ENCODE assay signal across 9 mouse cellular contexts in the genomic region with DNA sequence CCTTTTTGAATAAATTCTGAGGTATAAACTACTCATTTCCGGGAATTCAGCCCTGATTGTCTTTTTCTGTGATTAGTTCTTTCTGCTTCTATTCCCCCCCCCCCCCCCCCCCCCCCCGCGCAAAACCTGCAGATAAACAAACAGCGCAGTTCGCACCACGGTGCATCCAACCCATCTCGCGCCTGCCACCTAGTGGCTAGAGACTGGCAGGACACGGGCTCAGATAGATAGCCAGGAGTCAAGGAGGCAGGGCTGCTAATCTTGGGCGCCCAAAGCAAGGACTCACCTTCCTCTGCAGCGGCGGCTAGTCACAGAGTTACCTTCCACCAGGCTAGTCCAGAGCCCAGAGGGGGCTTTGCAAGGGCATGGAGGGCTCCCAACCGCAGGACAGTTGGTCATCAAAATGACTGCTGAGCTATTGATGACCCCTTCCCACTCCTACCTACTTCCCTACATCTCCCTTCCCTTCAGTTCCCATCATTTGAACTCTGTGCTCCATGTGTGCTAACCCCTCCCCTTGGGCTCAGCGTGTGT. TPM values are rescaled to one million over a fixed set of nuclear protein-coding genes. Genes with fewer than 3 reads are reported as not detected.
A peak's percentile ranks its signal among the peaks of the same experiment; 100 is the strongest.
DNase-seq lines count a peak whose midpoint lies in the region; ATAC-seq lines count a peak whose summit lies in the region.
"Had no signal": no experiment of that assay in that cellular context is flagged by ENCODE, and none has a peak within 500 bp of the region (broad histone marks: within the 10 kb centered on the region; RNA-seq: fewer than 3 reads in every experiment).

No protein-coding gene starts in this region.

- no peaks in the 10 kb centered on the region for H3K4me1 ChIP-seq in hindbrain, embryonic 12.5 days

- WGBS in hindbrain, embryonic 12.5 days, result 11% methylated on average over 9 of the region's 14 CpGs

- peak; percentile 83 for DNase-seq in MN1 (ENCODE audit: low spot score)
- peak; percentile 57 for DNase-seq in c-Kit-negative CD71-positive TER-119-positive erythroid progenitor cells, embryonic 14.5 days (ENCODE audit: low read depth, low spot score)
- peak; percentile 15 for DNase-seq in fibroblast of lung, adult 2 months (ENCODE audit: low read depth)
- DNase-seq in layer of hippocampus, adult 9-10 months (ENCODE audit: low spot score), result peak; percentile 65
- DNase-seq in lung, postnatal 36 days, result peak; percentile 92
- DNase-seq in right cerebral cortex, postnatal 25 days, result peak; percentile 54
- DNase-seq in urinary bladder, postnatal 36 days (ENCODE audit: low spot score in 2 of 2), result peak; percentile 72 to 81

- H3K36me3 ChIP-seq in hindbrain, embryonic 12.5 days, result no peaks in the 10 kb centered on the region

- no peaks in the 10 kb centered on the region for H3K9me3 ChIP-seq in hindbrain, embryonic 12.5 days (replicated peaks)

- ATAC-seq in hindbrain, embryonic 12.5 days (ENCODE audit: low FRiP score), result 0 out of 2 replicates have a peak, but pooled peaks have one; percentile 19

- no peak overlapping the region for H3K27ac ChIP-seq in hindbrain, embryonic 12.5 days
- H3K27ac ChIP-seq: macrophage had no signal

- peaks cover 32% of the 10 kb centered on the region for H3K27me3 ChIP-seq in hindbrain, embryonic 12.5 days

- H3K9ac ChIP-seq in hindbrain, embryonic 12.5 days, result no peak overlapping the region

- H3K4me3 ChIP-seq in hindbrain, embryonic 12.5 days, result no peak overlapping the region

- H3K4me2 ChIP-seq in hindbrain, embryonic 12.5 days (replicated peaks), result no peak overlapping the region

RNA-seq across cellular contexts. Expression of a gene that starts 20.8 kb away (rescaled TPM):
- 12.0 and 14.6 TPM in 2 replicates for polyA plus RNA-seq in hindbrain, embryonic 12.5 days (2016; fragmentation: Nextera tagmentation; extraction: Ambion mirVana)

RNA-seq across cellular contexts. Expression of a gene that starts 38.2 kb away (rescaled TPM):
- 97.3 and 99.4 TPM in 2 replicates for polyA plus RNA-seq in hindbrain, embryonic 12.5 days (2016; fragmentation: Nextera tagmentation; extraction: Ambion mirVana)
- polyA plus RNA-seq: macrophage had no signal

RNA-seq across cellular contexts. Expression of a gene that starts 44.8 kb away (rescaled TPM):
- polyA plus RNA-seq in hindbrain, embryonic 12.5 days (2016; fragmentation: Nextera tagmentation; extraction: Ambion mirVana), result 22.9 and 26.3 TPM in 2 replicates

Comparison
In these comparisons a context has a peak if more than half of its experiments do, and no peak if none do; other contexts are left out.
1. DNase-seq: peak in every context shown above with its lines; median percentile 92 in lung, postnatal 36 days; 83 in MN1; 76 in urinary bladder, postnatal 36 days; 65 in layer of hippocampus, adult 9-10 months; 57 in c-Kit-negative CD71-positive TER-119-positive erythroid progenitor cells, embryonic 14.5 days; 54 in right cerebral cortex, postnatal 25 days; 15 in fibroblast of lung, adult 2 months.